In the genomic region with DNA sequence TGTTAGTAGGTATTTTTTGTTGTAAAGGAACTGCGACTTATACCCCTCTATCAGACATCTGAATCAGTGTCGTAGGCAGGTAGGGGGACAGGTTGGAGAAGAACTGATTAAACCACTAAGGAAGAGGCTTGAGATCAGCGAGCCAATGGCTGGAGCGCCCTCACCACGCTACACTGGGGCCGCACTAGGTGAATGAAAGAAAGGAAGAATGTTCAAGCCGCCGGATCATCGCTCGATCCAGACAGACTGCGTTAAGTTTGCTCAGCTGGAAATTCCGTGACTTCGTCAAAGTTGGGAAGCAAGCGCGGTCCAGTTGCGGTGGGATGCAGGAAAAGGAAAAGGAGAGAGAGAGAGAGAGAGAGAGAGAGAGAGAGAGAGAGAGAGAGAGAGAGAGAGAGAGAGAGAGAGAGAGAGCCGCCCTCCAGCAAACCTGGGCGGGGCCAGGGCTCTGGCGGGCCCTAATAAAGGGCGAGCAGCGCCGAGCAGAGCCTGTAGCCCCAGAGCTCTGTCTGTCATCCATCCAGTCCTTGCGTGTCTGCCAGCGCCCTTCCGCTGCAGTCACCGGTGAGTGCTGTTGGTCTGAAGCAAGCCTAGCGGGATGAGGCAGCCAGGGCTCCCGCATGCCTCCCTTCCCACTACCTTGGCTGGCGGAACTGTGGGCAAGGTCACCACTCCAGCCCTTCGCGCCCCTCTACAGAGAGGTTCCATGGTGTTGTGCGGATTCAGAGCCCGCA, we compare ENCODE assay signal across 8 mouse cellular contexts. TPM values are rescaled to one million over a fixed set of nuclear protein-coding genes. Genes with fewer than 3 reads are reported as not detected.
DNase-seq lines count a peak whose midpoint lies in the region; ATAC-seq and TF ChIP-seq lines count a peak whose summit lies in the region.

A gene (plus strand): TSS at position 490 of the 734 bp plus-strand sequence.

- H3K9ac ChIP-seq in hindbrain, embryonic 15.5 days = peak within 1 kb of the TSS; percentile 49

- ATAC-seq in Patski = peak; percentile 68
- ATAC-seq in hindbrain, embryonic 15.5 days (ENCODE audit: low FRiP score, low read depth) = peak; percentile 87
- ATAC-seq in megakaryocyte, adult 5-6 weeks (ENCODE audit: poor library complexity, severe bottlenecking) = peak; percentile 92

- WGBS in hindbrain, embryonic 15.5 days = under 1% methylated on average over 33 of the region's 33 CpGs

- peaks cover 11% of the 10 kb centered on the region for H3K4me1 ChIP-seq in hindbrain, embryonic 15.5 days (replicated peaks)

- H3K27ac ChIP-seq in hindbrain, embryonic 15.5 days (replicated peaks) = no peak within 1 kb of the TSS

- CTCF ChIA-PET in Patski (lab: Charles Lee) = no interaction called here

- H3K4me3 ChIP-seq in hindbrain, embryonic 15.5 days = peak within 1 kb of the TSS; percentile 45

- H3K9me3 ChIP-seq in hindbrain, embryonic 15.5 days = no peaks in the 10 kb centered on the region

- DNase-seq in Patski (ENCODE audit: low read depth, low spot score) = no peak
- peak; percentile 49 for DNase-seq in cerebellum, adult 9-11 months
- peak; percentile 72 to 79 for DNase-seq in gastrocnemius, adult 8-10 months (ENCODE audit: low spot score in 2 of 2)
- DNase-seq in left cerebral cortex, adult 18-20 months (ENCODE audit: low spot score in 2 of 2) = peak; percentile 44 to 50
- DNase-seq in right cerebral cortex, postnatal 10 days (ENCODE audit: low spot score in 2 of 2) = peak; percentile 48 to 56
- peak; percentile 68 for DNase-seq in yolk sac, embryonic 10.5 days (ENCODE audit: low spot score)

- POLR2A ChIA-PET in Patski (lab: Charles Lee) = interaction anchor here (0.6 to 1.0 kb wide), 6 partner anchors 26 to 192 kb away, joined by 3 to 7 read pairs (median 4); no protein-coding TSS in a partner anchor

- H3K27me3 ChIP-seq in Patski = no peaks in the 10 kb centered on the region
- H3K27me3 ChIP-seq in hindbrain, embryonic 15.5 days = peaks cover 4% of the 10 kb centered on the region; the same call in 1 of the 2 replicates

- in situ Hi-C loops in Patski (cut with MboI; ENCODE audit: low pct_unique_long_range_greater_than_20kb) = loop anchor here (5.0 kb wide), 2 partner anchors 34 to 36 kb away; no protein-coding TSS in a partner anchor

- peak within 1 kb of the TSS; percentile 92 for H3K4me2 ChIP-seq in hindbrain, embryonic 15.5 days

- peak; percentile 15 for TF ChIP-seq CTCF in Patski (IDR thresholded peaks at IDR 0.05)

- H3K36me3 ChIP-seq in hindbrain, embryonic 15.5 days = no peaks in the 10 kb centered on the region

RNA-seq across cellular contexts. Expression of the gene that starts here (rescaled TPM):
- 88.3 TPM for polyA plus RNA-seq in Patski (2021)
- 10 to 100 TPM; 13.4 to 23.7 (median 18.1) TPM for total RNA-seq in gastrocnemius, adult 8-10 months (2022)
- 0.21 and 0.26 TPM in 2 replicates for polyA plus RNA-seq in hindbrain, embryonic 15.5 days (2015; fragmentation: Nextera tagmentation; extraction: Ambion mirVana)
- 1 to 10 TPM; 7.7 to 8.2 TPM for total RNA-seq in left cerebral cortex, adult 18-20 months (2021)
- total RNA-seq in megakaryocyte, adult 5-6 weeks (2015) = 7.0 and 9.5 TPM in 2 replicates
- 16.8 and 17.1 TPM in 2 replicates for total RNA-seq in megakaryocyte, adult 5-6 weeks (2017)

Comparison
In these comparisons a context has a peak if more than half of its experiments do, and no peak if none do; other contexts are left out.
1. RNA of the gene that starts here (polyA plus RNA-seq): 88.3 TPM in Patski (single experiment); 0.21 to 0.26 TPM in hindbrain, embryonic 15.5 days; every median in the first group is over 10 times any median in the second.
2. Peak in ATAC-seq, H3K4me3 ChIP-seq, H3K9ac ChIP-seq and H3K4me2 ChIP-seq in hindbrain, embryonic 15.5 days; RNA of the gene not detected or under 1 TPM.
3. Peak in every context shown above with its lines, with median percentiles within 50 percentile points of each other: ATAC-seq.